Mouse (Mus musculus): ENCODE measurements around the gene Igf1r. TPM values are rescaled to one million over a fixed set of nuclear protein-coding genes. Genes with fewer than 3 reads are reported as not detected.
A peak's percentile ranks its signal among the peaks of the same experiment; 100 is the strongest.
"Not testable (repeated sequence)": the region's sequence is repeated elsewhere in the genome, so short reads cannot be mapped to it uniquely, and the experiment has no call there.

Gene Igf1r
- polyA plus RNA-seq, 1 experiment from 2014 or later: 25.2 TPM

- Histone ChIP-seq H3K27me3 (peaks cover 25% of the 10 kb centered on the region), H3K4me2 (peak overlapping the region; percentile 63), H3K27ac (no peak overlapping the region), H3K4me3 (peak overlapping the region; percentile 31), H3K4me1 (peaks cover 16% of the 10 kb centered on the region), H3K9ac (no peak overlapping the region), H3K36me3 (ENCODE audit: poor library complexity, severe bottlenecking) (no peaks in the 10 kb centered on the region), H3K9me3 (replicated peaks) (no peaks in the 10 kb centered on the region)
- ATAC-seq: no peak
- WGBS: 55% methylated on average over 8 of the region's 8 CpGs
These were observed 310.9 kb downstream of the Igf1r start for GRCm38 (mm10) chr7:68263346-68264027.

- Histone ChIP-seq H3K27ac (no peak within 1 kb of the TSS), H3K4me2 (peak within 1 kb of the TSS; percentile 63), H3K4me1 (peaks cover 16% of the 10 kb centered on the region), H3K27me3 (peaks cover 25% of the 10 kb centered on the region), H3K9me3 (replicated peaks) (no peaks in the 10 kb centered on the region), H3K4me3 (peak within 1 kb of the TSS; percentile 31), H3K36me3 (ENCODE audit: poor library complexity, severe bottlenecking) (no peaks in the 10 kb centered on the region), H3K9ac (no peak within 1 kb of the TSS)
- ATAC-seq: peak; percentile 66
- 8% methylated on average over 25 of the region's 25 CpGs for WGBS
These were observed 311.4 kb downstream of the Igf1r start, which contains the start of gene Pgpep1l for GRCm38 (mm10) chr7:68264028-68264453. TSS of gene Pgpep1l (minus strand) at chr7:68264233.

DNA sequence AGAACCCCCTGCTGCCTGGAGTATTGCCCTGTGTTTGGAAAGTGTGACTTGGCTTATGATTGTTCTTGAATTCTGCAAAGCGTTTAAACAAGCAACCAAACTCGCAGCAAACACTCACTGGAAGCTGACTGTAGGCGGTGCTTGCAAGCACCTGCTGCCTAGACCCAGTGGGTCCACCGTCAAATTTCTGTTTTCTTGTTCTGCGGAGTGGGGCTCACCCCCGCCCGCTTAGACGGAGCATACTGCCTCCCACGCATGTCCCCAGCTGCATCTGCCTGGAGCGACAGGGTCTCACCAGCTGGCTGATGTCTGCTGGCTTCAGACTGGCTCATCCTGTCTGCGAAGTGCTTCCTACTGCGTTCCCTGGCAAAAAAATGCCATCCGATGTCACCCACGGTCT is 311.9 kb downstream of the Igf1r start:
- peak; percentile 66 for ATAC-seq
- Histone ChIP-seq H3K9me3 (replicated peaks) (no peaks in the 10 kb centered on the region), H3K4me2 (peak overlapping the region; percentile 63), H3K4me3 (peak overlapping the region; percentile 31; the same call in 1 of the 2 replicates), H3K4me1 (peaks cover 16% of the 10 kb centered on the region), H3K27me3 (peaks cover 25% of the 10 kb centered on the region), H3K27ac (no peak overlapping the region), H3K36me3 (ENCODE audit: poor library complexity, severe bottlenecking) (no peaks in the 10 kb centered on the region), H3K9ac (no peak overlapping the region)
- 20% methylated on average over 14 of the region's 14 CpGs for WGBS

- H3K4me2 ChIP-seq: no peak overlapping the region
- peaks cover 25% of the 10 kb centered on the region for H3K27me3 ChIP-seq
- WGBS: 15% methylated on average over 7 of the region's 7 CpGs
- no peak overlapping the region for H3K27ac ChIP-seq
- ATAC-seq: no peak
- H3K9ac ChIP-seq: no peak overlapping the region
- H3K9me3 ChIP-seq (replicated peaks): no peaks in the 10 kb centered on the region
- H3K4me1 ChIP-seq: peaks cover 16% of the 10 kb centered on the region
- H3K4me3 ChIP-seq: no peak overlapping the region
- no peaks in the 10 kb centered on the region for H3K36me3 ChIP-seq (ENCODE audit: poor library complexity, severe bottlenecking)
These were observed 312.8 kb downstream of the Igf1r start for GRCm38 (mm10) chr7:68265391-68265790.

DNA sequence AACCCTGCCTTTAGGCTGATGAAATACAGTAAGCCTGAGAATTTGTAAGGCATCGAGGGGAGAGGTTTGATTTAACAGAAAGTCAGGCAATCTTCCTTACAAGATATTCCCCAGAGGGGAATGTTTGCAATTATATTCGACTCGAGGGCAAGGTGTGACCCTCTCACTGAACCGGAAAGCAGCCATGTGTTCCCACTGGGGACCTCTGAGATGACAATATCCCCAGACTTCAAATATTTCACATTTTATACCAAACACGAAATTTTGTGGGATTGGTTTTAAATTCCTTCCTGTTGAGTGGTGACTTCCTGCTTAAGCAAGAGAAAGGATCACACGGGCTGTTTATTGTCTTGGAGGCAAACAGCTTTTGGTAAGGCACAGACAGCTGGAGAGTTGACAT is 314.1 kb downstream of the Igf1r start:
- WGBS: 43% methylated on average over 6 of the region's 6 CpGs
- no peak for ATAC-seq
- H3K9me3 ChIP-seq (replicated peaks): no peaks in the 10 kb centered on the region
- H3K36me3 ChIP-seq (ENCODE audit: poor library complexity, severe bottlenecking): no peaks in the 10 kb centered on the region
- H3K27me3 ChIP-seq: peaks cover 25% of the 10 kb centered on the region
- H3K4me2 ChIP-seq: no peak overlapping the region
- H3K4me3 ChIP-seq: no peak overlapping the region
- peaks cover 16% of the 10 kb centered on the region for H3K4me1 ChIP-seq
- H3K9ac ChIP-seq: no peak overlapping the region
- no peak overlapping the region for H3K27ac ChIP-seq

DNA sequence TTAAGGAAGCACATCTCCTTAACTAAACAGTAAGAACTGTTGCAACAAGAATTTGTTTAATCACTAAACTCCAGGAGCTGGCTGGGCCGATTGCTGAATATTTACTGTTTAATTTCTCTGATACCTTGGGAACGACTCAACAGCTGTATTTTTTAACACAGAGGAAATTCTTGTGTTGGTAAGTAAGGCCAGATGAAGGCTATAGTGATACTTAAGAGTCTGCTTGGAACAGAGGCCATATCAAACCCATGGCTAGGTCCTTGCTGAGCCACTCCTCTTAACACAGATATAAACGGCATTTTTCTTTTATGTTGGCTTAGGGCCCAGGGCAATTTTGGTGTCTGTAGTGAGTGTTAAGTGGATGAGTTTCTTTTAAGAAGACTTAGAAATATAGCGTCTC is 317.9 kb downstream of the Igf1r start:
- Histone ChIP-seq H3K36me3 (ENCODE audit: poor library complexity, severe bottlenecking) (no peaks in the 10 kb centered on the region), H3K4me1 (0 out of 2 replicates have a peak, but pooled peaks cover under 1% of the 10 kb centered on the region), H3K4me3 (no peak overlapping the region), H3K27ac (no peak overlapping the region), H3K4me2 (no peak overlapping the region), H3K27me3 (peaks cover 16% of the 10 kb centered on the region), H3K9ac (no peak overlapping the region), H3K9me3 (replicated peaks) (no peaks in the 10 kb centered on the region)
- ATAC-seq: no peak
- 74% methylated on average over 4 of the region's 4 CpGs for WGBS

GRCm38 (mm10) chr7:68271816-68272215 is 319.2 kb downstream of the Igf1r start:
- Histone ChIP-seq H3K9me3 (replicated peaks) (no peaks in the 10 kb centered on the region), H3K36me3 (ENCODE audit: poor library complexity, severe bottlenecking) (no peaks in the 10 kb centered on the region), H3K27ac (no peak overlapping the region), H3K4me1 (peaks cover 10% of the 10 kb centered on the region), H3K4me2 (no peak overlapping the region), H3K9ac (no peak overlapping the region), H3K27me3 (peaks cover 21% of the 10 kb centered on the region), H3K4me3 (no peak overlapping the region)
- WGBS: 92% methylated on average over 6 of the region's 6 CpGs
- ATAC-seq: no peak

DNA sequence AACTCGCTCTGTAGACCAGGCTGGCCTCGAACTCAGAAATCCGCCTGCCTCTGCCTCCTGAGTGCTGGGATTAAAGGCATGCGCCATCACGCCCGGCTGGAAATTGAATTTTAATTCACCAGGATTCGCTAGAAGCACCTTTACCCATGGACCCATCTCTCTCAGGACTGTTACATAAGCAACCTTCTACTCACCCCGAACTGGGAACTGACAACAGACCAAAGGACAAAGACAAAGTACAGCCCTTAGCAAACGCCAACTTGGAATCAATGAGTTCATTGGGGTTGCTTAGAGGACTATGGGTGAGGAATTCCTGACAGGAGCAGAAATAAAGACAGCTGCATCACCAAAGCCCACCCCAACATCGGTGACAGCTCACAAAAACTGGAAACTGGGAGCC is 320.0 kb downstream of the Igf1r start:
- Histone ChIP-seq H3K36me3 (ENCODE audit: poor library complexity, severe bottlenecking) (no peaks in the 10 kb centered on the region), H3K4me2 (no peak overlapping the region), H3K4me1 (peaks cover 10% of the 10 kb centered on the region), H3K9ac (no peak overlapping the region), H3K27ac (no peak overlapping the region), H3K9me3 (replicated peaks) (no peaks in the 10 kb centered on the region), H3K27me3 (peaks cover 23% of the 10 kb centered on the region), H3K4me3 (no peak overlapping the region)
- ATAC-seq: no peak
- 82% methylated on average over 10 of the region's 10 CpGs for WGBS

DNA sequence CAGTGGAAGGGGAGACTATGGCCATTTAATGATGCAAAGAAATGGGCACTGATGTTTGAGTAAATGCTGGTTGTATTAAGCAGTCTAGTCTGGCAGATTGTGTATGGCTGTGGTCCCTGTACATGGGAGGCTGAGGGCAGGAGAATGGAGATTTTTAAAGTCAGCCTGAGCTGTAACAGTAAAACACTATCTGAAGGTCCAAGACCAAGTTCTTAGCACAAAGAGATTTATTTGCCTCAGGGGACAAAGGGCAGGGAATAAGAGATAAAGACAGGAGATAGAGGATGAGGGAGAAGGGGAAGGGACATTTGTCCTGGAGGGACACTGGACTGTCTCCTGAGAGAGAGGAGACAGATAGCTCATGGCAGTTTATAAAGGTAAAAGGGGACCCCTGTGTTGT is 320.9 kb downstream of the Igf1r start, which contains the start of gene Fam169b:
Fam169b (plus strand) TSS at position 325 of the 400 bp plus-strand sequence.
- H3K27ac ChIP-seq: no peak within 1 kb of the TSS
- H3K4me1 ChIP-seq: peaks cover 10% of the 10 kb centered on the region
- ATAC-seq: no peak

DNA sequence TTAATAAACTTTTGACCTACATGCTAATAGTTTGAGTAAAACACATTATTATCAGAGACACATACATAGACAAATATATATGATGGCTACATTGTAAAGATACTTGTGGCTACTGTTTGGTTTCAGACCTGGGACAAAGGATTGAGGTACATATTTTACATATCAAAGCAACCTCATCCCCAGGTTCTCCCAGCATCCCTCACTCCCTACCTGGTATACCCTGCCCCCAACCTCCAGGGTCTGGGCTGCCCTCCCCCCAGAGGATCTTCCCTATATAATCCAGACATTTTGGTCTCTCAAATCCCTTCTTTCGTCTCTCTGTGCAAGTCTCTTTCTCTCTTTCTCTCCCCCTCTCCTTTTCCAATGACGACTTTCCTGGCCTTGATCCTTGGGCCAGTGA is 321.6 kb downstream of the Igf1r start:
- Histone ChIP-seq H3K4me3 (no peak overlapping the region), H3K36me3 (ENCODE audit: poor library complexity, severe bottlenecking) (no peaks in the 10 kb centered on the region), H3K9ac (no peak overlapping the region), H3K4me1 (peaks cover 10% of the 10 kb centered on the region), H3K27me3 (peaks cover 29% of the 10 kb centered on the region), H3K4me2 (no peak overlapping the region), H3K27ac (no peak overlapping the region), H3K9me3 (replicated peaks) (no peaks in the 10 kb centered on the region)
- 50% methylated on average over 2 of the region's 2 CpGs for WGBS
- no peak for ATAC-seq

More for the DNA sequence above, 320.9 kb downstream of the Igf1r start, which contains the start of gene Fam169b:
- H3K9me3 ChIP-seq (replicated peaks): no peaks in the 10 kb centered on the region
- H3K36me3 ChIP-seq (ENCODE audit: poor library complexity, severe bottlenecking): no peaks in the 10 kb centered on the region
- H3K9ac ChIP-seq: no peak within 1 kb of the TSS
- H3K4me2 ChIP-seq: no peak within 1 kb of the TSS
- H3K4me3 ChIP-seq: no peak within 1 kb of the TSS
- H3K27me3 ChIP-seq: peaks cover 28% of the 10 kb centered on the region

GRCm38 (mm10) chr7:68274951-68275350 is 322.3 kb downstream of the Igf1r start:
- no peak for ATAC-seq
- H3K4me2 ChIP-seq: no peak overlapping the region
- H3K4me3 ChIP-seq: no peak overlapping the region
- no peaks in the 10 kb centered on the region for H3K36me3 ChIP-seq (ENCODE audit: poor library complexity, severe bottlenecking)
- peaks cover 29% of the 10 kb centered on the region for H3K27me3 ChIP-seq
- peaks cover 10% of the 10 kb centered on the region for H3K4me1 ChIP-seq
- no peak overlapping the region for H3K27ac ChIP-seq
- H3K9me3 ChIP-seq (replicated peaks): no peaks in the 10 kb centered on the region
- no peak overlapping the region for H3K9ac ChIP-seq
- 76% methylated on average over 9 of the region's 9 CpGs for WGBS

DNA sequence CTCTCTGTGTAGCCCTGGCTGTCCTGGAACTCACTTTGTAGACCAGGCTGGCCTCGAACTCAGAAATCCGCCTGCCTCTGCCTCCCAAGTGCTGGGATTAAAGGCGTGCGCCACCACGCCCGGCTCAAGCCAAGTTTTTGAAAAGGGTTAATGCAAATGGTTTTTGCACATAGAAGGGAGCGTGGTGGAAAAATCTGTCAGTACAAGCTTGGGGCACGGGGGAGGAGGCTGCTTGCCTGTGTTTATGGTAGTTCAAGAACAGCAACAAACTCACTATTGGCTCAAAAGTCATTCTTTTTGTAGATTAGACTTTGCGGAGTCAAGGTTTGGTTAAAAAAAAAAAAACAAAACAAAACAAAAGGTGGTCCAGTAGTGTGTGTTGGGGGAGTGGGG is 322.8 kb downstream of the Igf1r start:
- not testable (repeated sequence) for H3K9ac ChIP-seq
- peaks cover 29% of the 10 kb centered on the region for H3K27me3 ChIP-seq
- peak overlapping the region; percentile 37 for H3K4me3 ChIP-seq

More for the DNA sequence above, 322.8 kb downstream of the Igf1r start:
- not testable (repeated sequence) for H3K27ac ChIP-seq; H3K9me3 ChIP-seq (replicated peaks); ATAC-seq; H3K4me1 ChIP-seq; H3K36me3 ChIP-seq (ENCODE audit: poor library complexity, severe bottlenecking)
- 42% methylated on average over 9 of the region's 9 CpGs for WGBS
- peak overlapping the region; percentile 64 for H3K4me2 ChIP-seq
